Mouse (Mus musculus) liver, postnatal 0 days (tissue): Measurements from ENCODE around the gene Pate3.

ENCODE experiments used
- CTCF ChIP-seq: sonication (generic); IDR thresholded peaks from 2 replicates; pipeline ENCODE4 v1.5.1; 2016; ENCODE audit warnings: antibody characterized with exemption, low read depth
- EP300 ChIP-seq: IDR thresholded peaks from 2 replicates; pipeline ENCODE4 v1.6.1; 2016; ENCODE audit warnings: antibody characterized with exemption, low read depth, mild to moderate bottlenecking

DNA sequence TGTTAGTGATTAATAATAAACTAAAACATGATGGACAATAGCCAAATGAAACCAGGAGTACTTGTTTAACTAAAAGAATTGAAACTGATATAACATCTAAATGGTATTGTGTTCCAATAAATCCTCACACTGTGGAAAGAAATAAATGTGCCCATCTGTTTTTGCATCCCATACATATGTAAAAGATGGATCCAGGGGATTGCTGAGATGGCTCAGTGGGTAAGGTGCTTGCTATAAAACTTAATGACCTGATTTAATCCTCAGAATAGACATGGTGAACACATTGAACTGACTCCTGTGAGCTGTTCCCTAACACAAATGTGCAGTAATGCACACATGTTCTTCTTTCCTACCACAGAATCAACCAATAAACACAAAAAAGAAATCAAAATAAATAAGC is 43.9 kb upstream of the Pate3 start:
- TF ChIP-seq CTCF (no peak), EP300 (no peak)
